Mouse (Mus musculus) forebrain, embryonic 13.5 days (tissue): Measurements from ENCODE around the gene Ccr10. TPM values are rescaled to one million over a fixed set of nuclear protein-coding genes. Genes with fewer than 3 reads are reported as not detected.
"Not testable (repeated sequence)": the region's sequence is repeated elsewhere in the genome, so short reads cannot be mapped to it uniquely, and the experiment has no call there.

Experiments
- ATAC-seq: fragments of 200-750 bp; cut with Nextera tagmentation; 2 replicates; pipeline ENCODE4 v1.8.0; 2017
- H3K27ac ChIP-seq: fragments of 300-500 bp; sonication (generic); 2 replicates; pipeline ENCODE4 v1.5.1; 2015; ENCODE audit warnings: inconsistent platforms, mild to moderate bottlenecking, moderate library complexity
- H3K27me3 ChIP-seq: fragments of 300-500 bp; sonication (generic); 2 replicates; pipeline ENCODE4 v1.6.1; 2015; ENCODE audit warnings: mild to moderate bottlenecking, inconsistent platforms
- H3K36me3 ChIP-seq: fragments of 300-500 bp; sonication (generic); 2 replicates; pipeline ENCODE4 v1.6.1; 2015; ENCODE audit warnings: mild to moderate bottlenecking, inconsistent platforms; ENCODE audit not compliant: poor library complexity, severe bottlenecking
- H3K4me1 ChIP-seq: fragments of 300-500 bp; sonication (generic); 2 replicates; pipeline ENCODE4 v1.6.1; 2015; ENCODE audit warnings: inconsistent platforms
- H3K4me2 ChIP-seq: fragments of 300-500 bp; sonication (generic); 2 replicates; pipeline ENCODE4 v1.6.1; 2015; ENCODE audit warnings: inconsistent platforms, mild to moderate bottlenecking, moderate library complexity
- H3K4me3 ChIP-seq: fragments of 300-500 bp; sonication (generic); 2 replicates; pipeline ENCODE4 v1.5.1; 2015; ENCODE audit warnings: mild to moderate bottlenecking, inconsistent platforms
- H3K9ac ChIP-seq: fragments of 300-500 bp; sonication (generic); 2 replicates; pipeline ENCODE4 v1.6.1; 2015; ENCODE audit warnings: mild to moderate bottlenecking, inconsistent platforms
- H3K9me3 ChIP-seq: fragments of 300-500 bp; sonication (generic); replicated peaks from 2 replicates; pipeline ENCODE4 v1.6.1; 2016; ENCODE audit warnings: inconsistent platforms
- WGBS: fragments of 180-500 bp; shearing (Covaris S2); methylation state at CpG from one replicate; pipeline ENCODE4 v1.1.7; 2015; 5-methylcytosine and 5-hydroxymethylcytosine counted together
- polyA plus RNA-seq: library from polyadenylated mRNA; unstranded; fragments of >200 nt; fragmentation: Nextera tagmentation; extraction: Ambion mirVana; gene quantifications from 2 replicates; pipeline ENCODE4 v1.2.1, GENCODE M21; 2015

Ccr10 gene
- polyA plus RNA-seq, 1 experiment from 2014 or later = not detected

DNA sequence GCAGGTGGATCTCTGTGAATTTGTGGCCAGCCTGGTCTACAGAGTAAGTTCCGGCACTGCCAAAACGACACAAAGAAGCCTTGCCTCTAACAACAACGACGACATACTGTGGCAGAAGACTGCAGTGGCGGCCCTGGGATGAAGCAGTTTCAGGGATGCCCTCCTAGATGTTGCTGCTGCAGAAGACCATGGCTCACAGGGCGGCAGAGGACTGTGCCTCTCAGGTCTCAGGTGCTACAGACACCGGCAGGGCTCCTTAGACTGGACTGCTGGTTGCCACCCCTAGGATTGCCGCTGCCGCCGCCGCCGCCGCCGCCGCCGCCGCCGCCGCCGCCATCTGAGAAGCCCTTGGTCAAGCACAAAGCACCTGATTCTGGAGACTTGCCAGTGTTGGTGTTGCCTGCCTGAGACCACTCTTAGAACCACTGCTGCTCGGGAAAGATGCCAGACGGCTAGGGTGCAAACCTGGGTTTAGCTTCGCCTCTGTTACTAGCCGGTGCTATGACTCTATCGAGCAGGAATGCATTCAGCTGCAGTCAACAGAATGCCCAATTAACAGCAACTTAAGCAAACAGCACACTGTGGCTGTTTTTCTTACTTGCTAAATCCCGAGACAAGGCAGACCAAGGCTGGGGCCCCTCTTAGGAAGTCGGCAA is 35.0 kb downstream of the Ccr10 start:
- H3K4me3 ChIP-seq = peak overlapping the region; percentile 36
- peak; percentile 82 for ATAC-seq
- peak overlapping the region; percentile 59 for H3K4me2 ChIP-seq
- H3K4me1 ChIP-seq = peaks cover 33% of the 10 kb centered on the region
- H3K27me3 ChIP-seq = no peaks in the 10 kb centered on the region
- no peaks in the 10 kb centered on the region for H3K36me3 ChIP-seq
- H3K9ac ChIP-seq = peak overlapping the region; percentile 60
- no peaks in the 10 kb centered on the region for H3K9me3 ChIP-seq
- H3K27ac ChIP-seq = peak overlapping the region; percentile 63
- 33% methylated on average over 27 of the region's 27 CpGs for WGBS

DNA sequence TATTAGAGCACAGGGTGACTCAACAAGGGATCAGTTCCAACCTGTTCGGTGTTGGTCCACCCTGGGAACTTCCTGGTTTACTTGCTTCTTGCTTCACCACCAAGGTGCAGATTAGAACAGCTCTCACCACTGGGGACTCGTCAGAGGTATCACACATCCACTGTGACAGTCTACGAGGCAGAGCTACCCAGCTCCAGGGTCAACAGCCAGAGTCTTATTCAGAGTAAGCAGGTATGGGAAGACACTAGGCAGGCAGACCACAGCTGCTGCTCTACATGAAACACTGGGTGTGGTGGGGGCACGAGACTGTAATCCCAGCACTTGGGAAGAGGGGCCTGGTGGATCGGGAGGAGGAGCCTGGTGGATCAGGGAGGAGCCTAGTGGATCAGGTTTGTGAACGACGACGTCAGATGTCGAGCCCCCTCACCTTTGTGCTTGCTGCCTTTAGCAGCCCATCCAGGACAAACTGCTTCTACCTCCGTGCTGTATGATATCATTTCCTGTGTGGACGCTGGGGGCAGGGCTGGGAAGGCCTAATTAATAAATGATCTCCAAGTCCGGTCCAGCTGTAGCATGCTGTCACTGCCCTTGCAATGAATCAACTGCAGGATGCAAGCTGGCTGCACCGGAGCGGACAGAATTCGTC is 36.6 kb downstream of the Ccr10 start:
- H3K27me3 ChIP-seq = no peaks in the 10 kb centered on the region
- peak overlapping the region; percentile 45 for H3K4me2 ChIP-seq
- H3K9me3 ChIP-seq = no peaks in the 10 kb centered on the region
- H3K4me1 ChIP-seq = peaks cover 29% of the 10 kb centered on the region
- H3K27ac ChIP-seq = peak overlapping the region; percentile 6; the same call in 1 of the 2 replicates
- WGBS = 20% methylated on average over 15 of the region's 15 CpGs
- H3K36me3 ChIP-seq = no peaks in the 10 kb centered on the region
- H3K9ac ChIP-seq = 0 out of 2 replicates have a peak overlapping the region, but pooled peaks have one; percentile 34
- no peak overlapping the region for H3K4me3 ChIP-seq
- ATAC-seq = 0 out of 2 replicates have a peak, but pooled peaks have one; percentile 22

DNA sequence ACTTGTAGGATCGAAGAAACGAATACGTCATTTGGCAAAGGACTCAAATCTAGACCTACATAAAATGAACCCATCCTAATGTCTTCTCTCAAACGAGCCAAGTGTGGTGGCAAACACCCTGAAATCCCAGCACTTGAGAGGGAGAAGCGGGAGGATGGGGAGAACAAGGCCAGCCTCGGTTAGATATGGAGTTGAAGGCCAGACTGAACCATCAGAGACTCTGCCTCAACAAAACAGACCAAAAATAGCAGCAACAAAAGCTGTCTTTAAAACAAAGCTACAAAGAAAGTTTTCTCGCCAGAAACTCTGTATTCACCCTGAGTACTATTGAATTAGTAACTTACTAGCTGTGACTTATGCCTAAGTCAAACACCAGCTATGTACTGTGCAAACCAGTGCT is 38.2 kb downstream of the Ccr10 start:
- Histone ChIP-seq H3K9ac (no peak overlapping the region), H3K4me3 (no peak overlapping the region), H3K9me3 (no peaks in the 10 kb centered on the region), H3K27me3 (no peaks in the 10 kb centered on the region), H3K4me1 (peaks cover 26% of the 10 kb centered on the region), H3K27ac (no peak overlapping the region), H3K4me2 (no peak overlapping the region), H3K36me3 (no peaks in the 10 kb centered on the region)
- no peak for ATAC-seq
- 77% methylated on average over 7 of the region's 7 CpGs for WGBS

- Histone ChIP-seq H3K4me2 (no peak overlapping the region), H3K4me1 (peaks cover 6% of the 10 kb centered on the region; the same call in 1 of the 2 replicates), H3K27ac (no peak overlapping the region), H3K36me3 (no peaks in the 10 kb centered on the region), H3K4me3 (no peak overlapping the region), H3K9ac (no peak overlapping the region), H3K9me3 (0 out of 2 replicates have a peak, but pooled peaks cover 4% of the 10 kb centered on the region), H3K27me3 (no peaks in the 10 kb centered on the region)
- no peak for ATAC-seq
- 80% methylated on average over 13 of the region's 13 CpGs for WGBS
Observed at GRCm38 (mm10) chr11:101134217-101134865, 40.9 kb downstream of the Ccr10 start.

- H3K9ac ChIP-seq = no peak overlapping the region
Observed at GRCm38 (mm10) chr11:101133037-101133436, 42.2 kb downstream of the Ccr10 start.

DNA sequence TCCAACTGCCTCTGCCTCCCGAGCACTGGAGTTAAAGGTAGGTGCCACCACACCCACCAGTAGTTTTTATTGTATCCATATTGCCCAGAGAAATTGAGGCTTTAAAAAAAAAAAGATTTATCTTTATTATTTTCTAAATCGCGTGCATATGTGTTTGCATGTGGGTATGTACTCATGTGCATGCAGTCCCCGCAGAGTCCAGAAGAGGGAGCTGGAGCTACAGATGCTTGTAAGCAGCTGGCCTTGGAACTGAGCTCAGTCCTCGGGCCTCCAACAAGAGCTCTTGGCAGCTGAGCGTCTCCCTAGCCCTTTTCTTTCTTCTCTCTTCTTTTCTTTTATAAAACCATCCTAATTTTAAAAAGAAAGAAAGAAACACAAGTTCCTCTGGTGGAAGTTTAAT is 43.5 kb downstream of the Ccr10 start:
- Histone ChIP-seq H3K27me3 (no peaks in the 10 kb centered on the region), H3K4me2 (no peak overlapping the region), H3K4me3 (no peak overlapping the region), H3K9me3 (peaks cover 4% of the 10 kb centered on the region; the same call in 1 of the 2 replicates), H3K36me3 (peaks cover 7% of the 10 kb centered on the region), H3K27ac (no peak overlapping the region), H3K4me1 (no peaks in the 10 kb centered on the region), H3K9ac (no peak overlapping the region)
- WGBS = 87% methylated on average over 6 of the region's 6 CpGs
- ATAC-seq = no peak

More at GRCm38 (mm10) chr11:101133037-101133436, 42.2 kb downstream of the Ccr10 start:
- Histone ChIP-seq H3K9me3 (0 out of 2 replicates have a peak, but pooled peaks cover 4% of the 10 kb centered on the region), H3K27ac (no peak overlapping the region), H3K4me3 (no peak overlapping the region), H3K4me2 (no peak overlapping the region), H3K27me3 (no peaks in the 10 kb centered on the region), H3K4me1 (no peaks in the 10 kb centered on the region), H3K36me3 (no peaks in the 10 kb centered on the region)
- WGBS = 86% methylated on average over 12 of the region's 12 CpGs
- ATAC-seq = no peak

DNA sequence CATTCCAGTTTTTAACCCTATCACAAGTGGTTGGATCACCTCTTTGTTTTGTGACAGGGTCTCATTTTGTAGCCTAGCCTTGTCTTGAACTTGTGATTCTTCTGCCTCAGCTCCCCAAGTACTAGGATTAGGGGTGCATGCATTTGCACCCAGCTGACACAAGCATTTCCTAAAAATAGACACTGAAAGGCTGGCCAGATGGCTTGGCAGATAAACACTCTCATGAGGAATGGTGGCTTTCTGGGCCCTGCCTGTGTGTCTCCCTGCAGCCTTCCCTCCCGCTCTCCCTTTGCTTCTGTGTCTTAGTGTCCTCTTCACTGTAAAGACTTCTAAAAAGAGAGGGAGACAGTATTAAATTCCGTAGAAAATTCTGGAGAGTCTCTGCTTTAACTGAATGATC is 44.1 kb downstream of the Ccr10 start:
- 87% methylated on average over 2 of the region's 2 CpGs for WGBS
- Histone ChIP-seq H3K9me3 (peaks cover 4% of the 10 kb centered on the region; the same call in 1 of the 2 replicates), H3K4me3 (no peak overlapping the region), H3K36me3 (peaks cover 12% of the 10 kb centered on the region), H3K27ac (no peak overlapping the region), H3K27me3 (no peaks in the 10 kb centered on the region), H3K4me1 (no peaks in the 10 kb centered on the region), H3K4me2 (no peak overlapping the region), H3K9ac (no peak overlapping the region)
- no peak for ATAC-seq

DNA sequence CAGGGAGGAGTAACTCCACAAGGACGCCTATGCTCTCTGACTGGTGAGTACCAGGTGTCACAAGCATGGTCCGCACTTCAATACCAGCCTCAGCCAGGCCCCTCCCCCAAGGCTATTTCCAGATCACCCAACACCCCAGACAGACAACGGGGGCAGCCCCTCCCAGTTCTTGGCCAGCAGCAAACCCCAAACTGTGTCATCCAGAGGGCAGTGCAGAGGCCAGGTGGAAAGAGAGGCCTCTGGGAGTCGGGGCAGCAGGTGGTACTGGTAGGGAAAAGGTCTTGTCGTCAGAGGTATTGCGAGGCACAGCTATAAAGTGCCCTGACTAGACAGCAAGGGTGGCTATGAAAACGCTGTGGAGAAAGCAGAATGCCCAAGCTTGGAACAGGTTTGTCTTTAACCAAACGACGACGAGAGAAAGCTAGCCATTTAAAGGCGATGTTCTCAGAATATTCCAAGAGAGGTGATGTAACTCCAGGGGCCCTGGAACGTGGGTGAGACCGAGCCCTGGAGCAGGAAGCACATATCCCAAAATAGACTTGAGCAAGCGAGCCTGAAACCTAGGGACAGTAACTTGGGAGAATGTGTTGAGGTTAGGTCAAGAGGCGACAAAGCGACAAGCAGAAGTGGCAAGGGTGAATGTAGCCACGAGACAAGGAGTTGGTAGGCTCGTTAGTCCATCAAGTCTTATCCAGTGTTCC is 45.0 kb downstream of the Ccr10 start:
- WGBS = 55% methylated on average over 18 of the region's 18 CpGs
- no peak overlapping the region for H3K27ac ChIP-seq
- H3K4me2 ChIP-seq = no peak overlapping the region
- H3K9me3 ChIP-seq = peaks cover 4% of the 10 kb centered on the region; the same call in 1 of the 2 replicates
- no peak overlapping the region for H3K4me3 ChIP-seq
- peak overlapping the region; percentile 30; the same call in 1 of the 2 replicates for H3K9ac ChIP-seq
- peaks cover 22% of the 10 kb centered on the region for H3K36me3 ChIP-seq
- no peak for ATAC-seq
- no peaks in the 10 kb centered on the region for H3K27me3 ChIP-seq
- H3K4me1 ChIP-seq = no peaks in the 10 kb centered on the region

GRCm38 (mm10) chr11:101128996-101129577 is 46.2 kb downstream of the Ccr10 start:
- peaks cover 31% of the 10 kb centered on the region for H3K36me3 ChIP-seq
- H3K4me3 ChIP-seq = no peak overlapping the region
- 85% methylated on average over 11 of the region's 11 CpGs for WGBS
- H3K27me3 ChIP-seq = no peaks in the 10 kb centered on the region
- H3K9me3 ChIP-seq = peaks cover 4% of the 10 kb centered on the region; the same call in 1 of the 2 replicates
- no peak for ATAC-seq
- H3K27ac ChIP-seq = no peak overlapping the region
- H3K4me1 ChIP-seq = no peaks in the 10 kb centered on the region
- H3K9ac ChIP-seq = no peak overlapping the region
- no peak overlapping the region for H3K4me2 ChIP-seq

- no peak overlapping the region for H3K27ac ChIP-seq
- H3K4me3 ChIP-seq = no peak overlapping the region
- no peak overlapping the region for H3K4me2 ChIP-seq
- H3K9ac ChIP-seq = no peak overlapping the region
- H3K9me3 ChIP-seq = peaks cover 4% of the 10 kb centered on the region; the same call in 1 of the 2 replicates
- no peak for ATAC-seq
- no peaks in the 10 kb centered on the region for H3K4me1 ChIP-seq
- WGBS = 80% methylated on average over 1 of the region's 1 CpGs
- peaks cover 49% of the 10 kb centered on the region for H3K36me3 ChIP-seq
- H3K27me3 ChIP-seq = no peaks in the 10 kb centered on the region
Observed at GRCm38 (mm10) chr11:101127075-101127474, 48.2 kb downstream of the Ccr10 start.

DNA sequence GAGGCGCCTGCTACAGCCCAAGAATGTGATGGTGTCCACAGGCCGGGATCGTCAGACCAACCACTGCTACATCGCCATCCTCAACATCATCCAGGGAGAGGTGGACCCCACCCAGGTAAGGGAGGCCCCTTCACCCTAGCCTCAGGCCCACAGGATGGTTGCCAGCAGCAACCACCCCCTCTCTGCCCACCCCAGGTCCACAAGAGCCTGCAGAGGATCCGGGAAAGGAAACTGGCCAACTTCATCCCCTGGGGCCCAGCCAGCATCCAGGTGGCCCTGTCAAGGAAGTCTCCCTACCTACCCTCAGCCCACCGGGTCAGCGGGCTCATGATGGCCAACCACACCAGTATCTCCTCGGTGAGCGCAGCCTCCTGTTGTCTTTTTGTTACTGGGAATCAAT is 50.2 kb downstream of the Ccr10 start:
- WGBS = 95% methylated on average over 9 of the region's 9 CpGs
- not testable (repeated sequence) for H3K9me3 ChIP-seq, H3K4me2 ChIP-seq, H3K27ac ChIP-seq, ATAC-seq, H3K9ac ChIP-seq, H3K4me3 ChIP-seq, H3K27me3 ChIP-seq
- Histone ChIP-seq H3K36me3 (peaks cover 49% of the 10 kb centered on the region), H3K4me1 (peaks cover 15% of the 10 kb centered on the region)
